Mouse (Mus musculus) liver, embryonic 12.5 days (tissue): ENCODE data around the gene Hsd17b3. TPM values are rescaled to one million over a fixed set of nuclear protein-coding genes. Genes with fewer than 3 reads are reported as not detected.

Source experiments
- ATAC-seq: fragments of 200-750 bp; cut with Nextera tagmentation; 2 replicates; pipeline ENCODE4 v1.8.0; 2017; ENCODE audit warnings: moderate number of reproducible peaks, mild to moderate bottlenecking, moderate library complexity
- H3K27ac ChIP-seq: fragments of 300-500 bp; sonication (generic); 2 replicates; pipeline ENCODE4 v1.5.1; 2016; ENCODE audit warnings: mild to moderate bottlenecking
- H3K27me3 ChIP-seq: fragments of 300-500 bp; sonication (generic); replicated peaks from 2 replicates; pipeline ENCODE4 v1.6.1; 2016; ENCODE audit warnings: mild to moderate bottlenecking, moderate library complexity
- H3K36me3 ChIP-seq: fragments of 300-500 bp; sonication (generic); 2 replicates; pipeline ENCODE4 v1.6.1; 2016; ENCODE audit warnings: mild to moderate bottlenecking, moderate library complexity
- H3K4me1 ChIP-seq: fragments of 300-500 bp; sonication (generic); 2 replicates; pipeline ENCODE4 v1.6.1; 2016
- H3K4me2 ChIP-seq: fragments of 300-500 bp; sonication (generic); 2 replicates; pipeline ENCODE4 v1.6.1; 2016; ENCODE audit warnings: mild to moderate bottlenecking, moderate library complexity
- H3K4me3 ChIP-seq: fragments of 300-500 bp; sonication (generic); 2 replicates; pipeline ENCODE4 v1.5.1; 2016; ENCODE audit warnings: mild to moderate bottlenecking, moderate library complexity
- H3K9ac ChIP-seq: fragments of 300-500 bp; sonication (generic); 2 replicates; pipeline ENCODE4 v1.6.1; 2016; ENCODE audit warnings: mild to moderate bottlenecking, moderate library complexity
- H3K9me3 ChIP-seq: fragments of 300-500 bp; sonication (generic); replicated peaks from 2 replicates; pipeline ENCODE4 v1.6.1; 2016; ENCODE audit warnings: mild to moderate bottlenecking, moderate library complexity
- WGBS: fragments of 180-500 bp; shearing (Covaris S2); methylation state at CpG from one replicate; pipeline ENCODE4 v1.1.7; 2016; ENCODE audit not compliant: insufficient replicate concordance; 5-methylcytosine and 5-hydroxymethylcytosine counted together
- polyA plus RNA-seq: library from polyadenylated mRNA; unstranded; fragments of >200 nt; fragmentation: Nextera tagmentation; extraction: Ambion mirVana; gene quantifications from 2 replicates; pipeline ENCODE4 v1.2.1, GENCODE M21; 2016

The Hsd17b3 gene
- polyA plus RNA-seq, 1 experiment from 2014 or later: not detected

DNA sequence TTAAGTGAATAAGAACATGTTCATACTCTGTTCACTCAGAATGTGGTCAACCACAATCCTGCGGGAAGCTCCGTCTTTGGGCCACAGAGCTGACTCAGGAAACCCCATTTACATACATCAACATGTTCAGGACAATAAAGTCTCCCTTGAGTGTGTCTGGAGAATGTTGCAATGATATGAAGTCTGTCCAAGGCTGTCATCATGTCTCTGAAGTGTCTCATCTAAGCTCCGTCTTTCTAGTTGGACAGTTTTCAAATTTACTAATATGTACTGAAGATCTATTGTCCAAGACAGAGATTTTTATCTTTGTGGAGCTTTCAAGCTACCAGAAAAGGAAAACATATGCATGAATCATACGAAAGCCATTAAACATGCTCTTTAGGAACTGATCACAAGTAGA, 77.9 kb downstream of the Hsd17b3 start:
- Histone ChIP-seq H3K9me3 (no peaks in the 10 kb centered on the region), H3K27me3 (no peaks in the 10 kb centered on the region), H3K27ac (no peak overlapping the region), H3K9ac (no peak overlapping the region), H3K4me3 (no peak overlapping the region), H3K36me3 (no peaks in the 10 kb centered on the region), H3K4me2 (no peak overlapping the region), H3K4me1 (no peaks in the 10 kb centered on the region)
- WGBS: 67% methylated on average over 4 of the region's 4 CpGs
- ATAC-seq: no peak

Other genes starting within 250 kb of the Hsd17b3 start
- gene Slc35d2, start 40.1 kb upstream of the Hsd17b3 start, polyA plus RNA-seq: 3.0 and 3.6 TPM in 2 replicates
- gene Zfp367, start 64.0 kb upstream of the Hsd17b3 start, polyA plus RNA-seq: 26.1 and 27.2 TPM in 2 replicates
- 14.0 TPM in 2 replicates for gene Habp4, start 72.6 kb upstream of the Hsd17b3 start, polyA plus RNA-seq
- 9.5 and 10.7 TPM in 2 replicates for gene Cdc14b, start 186.1 kb upstream of the Hsd17b3 start, polyA plus RNA-seq
- gene Aaed1, start 223.5 kb upstream of the Hsd17b3 start, polyA plus RNA-seq: 28.2 and 28.6 TPM in 2 replicates